Mouse (Mus musculus) embryonic stem cell, embryonic (primary cell): ENCODE results near the gene Stra6.

Experiments
- CTCF ChIA-PET, 4 experiments: fragments of 300-600 bp in 2 of 4; fragments of 350-600 bp in 2 of 4; sonication (Branson Sonifier 250); formaldehyde crosslinking; loops; one replicate each; lab custom pipeline; 2022; ENCODE audit warnings: inconsistent platforms in 2 of 4; lab: Charles Lee
- POLR2A ChIA-PET, 4 experiments: fragments of 300-600 bp in 2 of 4; fragments of 350-600 bp in 2 of 4; sonication (Branson Sonifier 250); formaldehyde crosslinking; loops; one replicate each; lab custom pipeline; 2022; ENCODE audit warnings: antibody characterized with exemption in 4 of 4, inconsistent platforms in 1 of 4; lab: Charles Lee

Stra6 gene

GRCm38 (mm10) chr9:58063531-58063930 is at the start of gene Stra6:
Gene Stra6 (plus strand): TSS chr9:58063788.
- ChIA-PET POLR2A (interaction anchor here in 2 of 4 experiments (0.6 to 1.5 kb wide), 2 partner anchors 14 to 297 kb away, joined by 4 read pairs; no protein-coding TSS in a partner anchor), CTCF (interaction anchor here in 2 of 4 experiments (0.5 to 1.5 kb wide), 4 partner anchors 18 to 153 kb away, joined by 3 to 7 read pairs (median 4); no protein-coding TSS in a partner anchor)

GRCm38 (mm10) chr9:58014393-58015160 is 49.0 kb upstream of the Stra6 start:
- POLR2A ChIA-PET, result interaction anchor here in 3 of 4 experiments (0.6 to 1.5 kb wide), 5 partner anchors 11 to 1002 kb away, joined by 3 to 5 read pairs (median 3); no protein-coding TSS in a partner anchor
- CTCF ChIA-PET, result interaction anchor here in 1 of 4 experiments (1.0 kb wide), 1 partner anchor 23 kb away, joined by 3 read pairs; no protein-coding TSS in a partner anchor

GRCm38 (mm10) chr9:58015856-58016255 is 47.7 kb upstream of the Stra6 start:
- POLR2A ChIA-PET, result interaction anchor here in 1 of 4 experiments (1.5 kb wide), 1 partner anchor 12 kb away, joined by 3 read pairs; no protein-coding TSS in a partner anchor
- CTCF ChIA-PET, result no interaction called here

GRCm38 (mm10) chr9:58016962-58017361 is 46.6 kb upstream of the Stra6 start:
- CTCF ChIA-PET, result interaction anchor here in 2 of 4 experiments (1.0 to 1.2 kb wide), 2 partner anchors 12 to 22 kb away, joined by 3 read pairs; no protein-coding TSS in a partner anchor
- POLR2A ChIA-PET, result no interaction called here

- CTCF ChIA-PET, result interaction anchor here in 1 of 4 experiments (1.2 kb wide), 1 partner anchor 20 kb away, joined by 3 read pairs; no protein-coding TSS in a partner anchor
Observed at GRCm38 (mm10) chr9:58018385-58018784, 45.2 kb upstream of the Stra6 start.

GRCm38 (mm10) chr9:58025995-58026394 is 37.6 kb upstream of the Stra6 start:
- CTCF ChIA-PET, result interaction anchor here in 1 of 4 experiments (0.8 to 1.1 kb wide), 2 partner anchors 178 to 510 kb away, joined by 3 read pairs; partner anchors contain the start of genes Islr and Islr2
- POLR2A ChIA-PET, result no interaction called here

More at GRCm38 (mm10) chr9:58018385-58018784, 45.2 kb upstream of the Stra6 start:
- POLR2A ChIA-PET, result interaction anchor here in 2 of 4 experiments (0.7 to 1.0 kb wide), 2 partner anchors 196 to 291 kb away, joined by 4 to 5 read pairs; no protein-coding TSS in a partner anchor

- ChIA-PET POLR2A (interaction anchor here in 1 of 4 experiments (0.6 to 0.9 kb wide), 2 partner anchors 15 to 419 kb away, joined by 3 read pairs; no protein-coding TSS in a partner anchor), CTCF (interaction anchor here in 3 of 4 experiments (0.7 to 2.0 kb wide), 4 partner anchors 11 to 268 kb away, joined by 4 to 8 read pairs (median 6); no protein-coding TSS in a partner anchor)
Observed at GRCm38 (mm10) chr9:58027426-58028180, 36.0 kb upstream of the Stra6 start.

GRCm38 (mm10) chr9:58028841-58029240 is 34.7 kb upstream of the Stra6 start:
- ChIA-PET POLR2A (interaction anchor here in 2 of 4 experiments (0.5 to 1.7 kb wide), 5 partner anchors 10 to 696 kb away, joined by 3 to 5 read pairs (median 4); no protein-coding TSS in a partner anchor), CTCF (interaction anchor here (0.6 to 2.0 kb wide), 6 partner anchors 9 to 188 kb away, joined by 3 to 8 read pairs (median 4); partner anchors contain the start of genes Islr (in 1 of the 4) and Islr2 (in 1 of the 4))

GRCm38 (mm10) chr9:58029635-58030034 is 34.0 kb upstream of the Stra6 start:
- POLR2A ChIA-PET, result interaction anchor here in 1 of 4 experiments (1.3 to 1.7 kb wide), 2 partner anchors 9 to 71 kb away, joined by 3 to 5 read pairs; no protein-coding TSS in a partner anchor
- CTCF ChIA-PET, result interaction anchor here in 2 of 4 experiments (1.0 to 1.4 kb wide), 3 partner anchors 9 to 187 kb away, joined by 3 to 8 read pairs (median 3); no protein-coding TSS in a partner anchor

- ChIA-PET POLR2A (interaction anchor here in 1 of 4 experiments (0.6 kb wide), 1 partner anchor 21 kb away, joined by 3 read pairs; no protein-coding TSS in a partner anchor), CTCF (interaction anchor here in 2 of 4 experiments (0.8 to 1.1 kb wide), 2 partner anchors 172 to 280 kb away, joined by 4 read pairs; partner anchors contain the start of genes Islr (in 1 of the 2) and Islr2 (in 1 of the 2))
Observed at GRCm38 (mm10) chr9:58031895-58032294, 31.7 kb upstream of the Stra6 start.

GRCm38 (mm10) chr9:58035519-58035918 is 28.1 kb upstream of the Stra6 start:
- ChIA-PET POLR2A (interaction anchor here in 2 of 4 experiments (0.6 to 0.8 kb wide), 3 partner anchors 10 to 195 kb away, joined by 3 read pairs; no protein-coding TSS in a partner anchor), CTCF (interaction anchor here in 3 of 4 experiments (0.5 to 0.6 kb wide), 3 partner anchors 185 to 213 kb away, joined by 3 to 4 read pairs (median 3); no protein-coding TSS in a partner anchor)

- POLR2A ChIA-PET, result interaction anchor here in 2 of 4 experiments (0.6 to 0.8 kb wide), 2 partner anchors 11 to 122 kb away, joined by 3 read pairs; no protein-coding TSS in a partner anchor
- CTCF ChIA-PET, result interaction anchor here in 3 of 4 experiments (0.5 to 0.6 kb wide), 4 partner anchors 184 to 482 kb away, joined by 3 to 4 read pairs (median 4); no protein-coding TSS in a partner anchor
Observed at GRCm38 (mm10) chr9:58035951-58036698, 27.5 kb upstream of the Stra6 start.

- POLR2A ChIA-PET, result no interaction called here
- CTCF ChIA-PET, result interaction anchor here in 2 of 4 experiments (0.6 to 4.3 kb wide), 2 partner anchors 180 to 481 kb away, joined by 4 to 68 read pairs; no protein-coding TSS in a partner anchor
Observed at GRCm38 (mm10) chr9:58036961-58037360, 26.6 kb upstream of the Stra6 start.

- ChIA-PET POLR2A (interaction anchor here (0.5 to 5.1 kb wide), 26 partner anchors 9 to 242 kb away, joined by 3 to 43 read pairs (median 5); partner anchors contain the start of genes Islr (in 3 of the 4) and Islr2 (in 3 of the 4)), CTCF (interaction anchor here (0.5 to 5.7 kb wide), 94 partner anchors 9 to 1977 kb away, joined by 3 to 108 read pairs (median 4); partner anchors contain the start of genes Islr (in 4 of the 4), Islr2 (in 4 of the 4), Pml (in 3 of the 4) and Cyp11a1 (in 1 of the 4))
Observed at GRCm38 (mm10) chr9:58038500-58039168, 25.0 kb upstream of the Stra6 start.

- ChIA-PET CTCF (interaction anchor here in 3 of 4 experiments (1.0 to 5.7 kb wide), 8 partner anchors 11 to 176 kb away, joined by 3 to 108 read pairs (median 6); partner anchors contain the start of genes Islr (in 2 of the 3) and Islr2 (in 2 of the 3)), POLR2A (interaction anchor here in 3 of 4 experiments (0.6 to 5.1 kb wide), 10 partner anchors 10 to 413 kb away, joined by 3 to 43 read pairs (median 5); partner anchors contain the start of genes Islr (in 2 of the 3) and Islr2 (in 2 of the 3))
Observed at GRCm38 (mm10) chr9:58040977-58041376, 22.6 kb upstream of the Stra6 start.
